Mouse (Mus musculus) myocyte (in vitro differentiated cells): ENCODE data around the gene Bglap.

Experiments
- POLR2A ChIP-seq: IDR thresholded peaks from one replicate; pipeline ENCODE4 v1.6.1; 2011; ENCODE audit warnings: low read depth, mild to moderate bottlenecking, control low read depth, moderate library complexity; ENCODE audit not compliant: insufficient read length
- TCF12 ChIP-seq: IDR thresholded peaks from one replicate; pipeline ENCODE4 v1.6.1; 2011; ENCODE audit warnings: mild to moderate bottlenecking, control low read depth; ENCODE audit not compliant: poor library complexity, insufficient read depth, severe bottlenecking

- TF ChIP-seq POLR2A, result no peak
- no peak for TF ChIP-seq TCF12
These were observed 33.8 kb upstream of the Bglap start for GRCm38 (mm10) chr3:88418016-88418415.
